Mouse (Mus musculus): Measurements from ENCODE around the gene Depp1.

The Depp1 gene

GRCm38 (mm10) chr6:116651437-116652118 is 1.2 kb downstream of the Depp1 start:
- peak; percentile 70 for DNase-seq

- no peak for DNase-seq
Observed at GRCm38 (mm10) chr6:116653191-116653590, 2.8 kb downstream of the Depp1 start.

GRCm38 (mm10) chr6:116653684-116654454 is 3.5 kb downstream of the Depp1 start:
- peak; percentile 75 for DNase-seq

GRCm38 (mm10) chr6:116663364-116663763 is 13.0 kb downstream of the Depp1 start:
- no peak for DNase-seq

GRCm38 (mm10) chr6:116664031-116664430 is 13.6 kb downstream of the Depp1 start:
- DNase-seq: no peak

GRCm38 (mm10) chr6:116664830-116665229 is 14.4 kb downstream of the Depp1 start:
- no peak for DNase-seq

- no peak for DNase-seq
Observed at GRCm38 (mm10) chr6:116666085-116666750, 15.8 kb downstream of the Depp1 start.

- no peak for DNase-seq
Observed at GRCm38 (mm10) chr6:116666892-116667291, 16.5 kb downstream of the Depp1 start.

- no peak for DNase-seq
Observed at GRCm38 (mm10) chr6:116667382-116667781, 17.0 kb downstream of the Depp1 start.

- no peak for DNase-seq
Observed at GRCm38 (mm10) chr6:116668682-116669470, 18.5 kb downstream of the Depp1 start.

- no peak for DNase-seq
Observed at GRCm38 (mm10) chr6:116670144-116670543, 19.7 kb downstream of the Depp1 start.

GRCm38 (mm10) chr6:116671031-116671430 is 20.6 kb downstream of the Depp1 start:
- no peak for DNase-seq

- DNase-seq: no peak
Observed at GRCm38 (mm10) chr6:116671768-116672167, 21.4 kb downstream of the Depp1 start.

GRCm38 (mm10) chr6:116672349-116672748 is 21.9 kb downstream of the Depp1 start:
- no peak for DNase-seq

- peak; percentile 76 for DNase-seq
Observed at GRCm38 (mm10) chr6:116673471-116674282, 23.3 kb downstream of the Depp1 start, which contains the start of gene Rassf4. TSS of gene Rassf4 (minus strand) at chr6:116673952.

- no peak for DNase-seq
Observed at GRCm38 (mm10) chr6:116674283-116674886, 24.0 kb downstream of the Depp1 start.

- DNase-seq: no peak
Observed at GRCm38 (mm10) chr6:116676355-116676913, 26.0 kb downstream of the Depp1 start.

- DNase-seq: no peak
Observed at GRCm38 (mm10) chr6:116677321-116677720, 26.9 kb downstream of the Depp1 start.

- DNase-seq: peak; percentile 35
Observed at GRCm38 (mm10) chr6:116679563-116680288, 29.3 kb downstream of the Depp1 start.

GRCm38 (mm10) chr6:116682317-116682716 is 31.9 kb downstream of the Depp1 start:
- peak; percentile 42 for DNase-seq

Measured in kidney, adult 9 months (tissue).